Mouse (Mus musculus) urinary bladder, postnatal 4 days (tissue): ENCODE data around the gene Gm10837.

Source experiments
- DNase-seq, 2 experiments: peaks; one replicate each; pipeline ENCODE4 v3.0.0; 2021 to 2022; ENCODE audit warnings: low spot score in 2 of 2

Gene Gm10837

GRCm38 (mm10) chr14:122479461-122480109 is 10.8 kb upstream of the Gm10837 start:
- no peak for DNase-seq

GRCm38 (mm10) chr14:122480355-122480754 is 10.0 kb upstream of the Gm10837 start:
- DNase-seq, result no peak

- no peak for DNase-seq
Measured at GRCm38 (mm10) chr14:122481181-122481580, 9.2 kb upstream of the Gm10837 start.

- DNase-seq, result no peak
Measured at GRCm38 (mm10) chr14:122482081-122483023, 8.0 kb upstream of the Gm10837 start.

- DNase-seq, result no peak
Measured at GRCm38 (mm10) chr14:122483024-122483385, 7.4 kb upstream of the Gm10837 start.

- DNase-seq, result no peak
Measured at GRCm38 (mm10) chr14:122483556-122484421, 6.6 kb upstream of the Gm10837 start.

- no peak for DNase-seq
Measured at GRCm38 (mm10) chr14:122484458-122484843, 5.9 kb upstream of the Gm10837 start.

GRCm38 (mm10) chr14:122484844-122485551 is 5.4 kb upstream of the Gm10837 start:
- DNase-seq, result no peak

- no peak for DNase-seq
Measured at GRCm38 (mm10) chr14:122485635-122486181, 4.7 kb upstream of the Gm10837 start.

GRCm38 (mm10) chr14:122486611-122487010 is 3.8 kb upstream of the Gm10837 start:
- no peak for DNase-seq

GRCm38 (mm10) chr14:122487366-122487765 is 3.0 kb upstream of the Gm10837 start:
- DNase-seq, result no peak

GRCm38 (mm10) chr14:122489041-122489440 is 1.3 kb upstream of the Gm10837 start:
- no peak for DNase-seq

GRCm38 (mm10) chr14:122489686-122490414 is 536 bp upstream of the Gm10837 start:
- DNase-seq, result no peak

- DNase-seq, result no peak
Measured at GRCm38 (mm10) chr14:122491521-122491920, 1.1 kb downstream of the Gm10837 start.

GRCm38 (mm10) chr14:122492015-122492414 is 1.6 kb downstream of the Gm10837 start:
- no peak for DNase-seq

GRCm38 (mm10) chr14:122509058-122509457 is 18.7 kb downstream of the Gm10837 start:
- DNase-seq, result no peak

GRCm38 (mm10) chr14:122511519-122511918 is 21.1 kb downstream of the Gm10837 start:
- DNase-seq, result no peak

GRCm38 (mm10) chr14:122513511-122514036 is 23.2 kb downstream of the Gm10837 start:
- no peak for DNase-seq

- DNase-seq, result no peak
Measured at GRCm38 (mm10) chr14:122528475-122528874, 38.1 kb downstream of the Gm10837 start.
